Mouse (Mus musculus): ENCODE results near the gene Trip4.

Trip4 gene

GRCm38 (mm10) chr9:65832041-65832440 is 76.6 kb downstream of the Trip4 start:
- H3K9me3 ChIP-seq (ENCODE audit: low read length): no peaks in the 10 kb centered on the region
- H3K4me3 ChIP-seq (replicated peaks; ENCODE audit: low read length): no peak overlapping the region
- peaks cover 12% of the 10 kb centered on the region; the same call in 1 of the 2 replicates for H3K36me3 ChIP-seq (ENCODE audit: insufficient read depth, low read length)
- no peak for TF ChIP-seq CTCF (conservative IDR thresholded peaks at IDR 0.05; ENCODE audit: low read length)
- TF ChIP-seq POU5F1 (IDR thresholded peaks at IDR 0.05; ENCODE audit: borderline replicate concordance, low read length): no peak
- no peak for TF ChIP-seq NANOG (IDR thresholded peaks at IDR 0.05; ENCODE audit: borderline replicate concordance, low read length)
- peaks cover 8% of the 10 kb centered on the region for H3K27me3 ChIP-seq (ENCODE audit: insufficient read depth, low read length)
- peaks cover 43% of the 10 kb centered on the region for H3K4me1 ChIP-seq (replicated peaks; ENCODE audit: low read depth, low read length)

GRCm38 (mm10) chr9:65831164-65831563 is 77.4 kb downstream of the Trip4 start:
- H3K4me1 ChIP-seq (replicated peaks; ENCODE audit: low read depth, low read length): peaks cover 48% of the 10 kb centered on the region
- peaks cover 8% of the 10 kb centered on the region; the same call in 1 of the 2 replicates for H3K36me3 ChIP-seq (ENCODE audit: insufficient read depth, low read length)
- H3K9me3 ChIP-seq (ENCODE audit: low read length): no peaks in the 10 kb centered on the region
- H3K4me3 ChIP-seq (replicated peaks; ENCODE audit: low read length): no peak overlapping the region
- H3K27me3 ChIP-seq (ENCODE audit: insufficient read depth, low read length): peaks cover 8% of the 10 kb centered on the region
- TF ChIP-seq POU5F1 (IDR thresholded peaks at IDR 0.05; ENCODE audit: borderline replicate concordance, low read length): no peak
- TF ChIP-seq CTCF (conservative IDR thresholded peaks at IDR 0.05; ENCODE audit: low read length): no peak
- no peak for TF ChIP-seq NANOG (IDR thresholded peaks at IDR 0.05; ENCODE audit: borderline replicate concordance, low read length)

GRCm38 (mm10) chr9:65830255-65830654 is 78.3 kb downstream of the Trip4 start:
- Histone ChIP-seq H3K4me3 (replicated peaks; ENCODE audit: low read length) (no peak overlapping the region), H3K4me1 (replicated peaks; ENCODE audit: low read depth, low read length) (peaks cover 57% of the 10 kb centered on the region), H3K27me3 (ENCODE audit: insufficient read depth, low read length) (peaks cover 8% of the 10 kb centered on the region), H3K9me3 (ENCODE audit: low read length) (no peaks in the 10 kb centered on the region), H3K36me3 (ENCODE audit: insufficient read depth, low read length) (peaks cover 8% of the 10 kb centered on the region; the same call in 1 of the 2 replicates)
- TF ChIP-seq CTCF (conservative IDR thresholded peaks at IDR 0.05; ENCODE audit: low read length) (no peak), POU5F1 (IDR thresholded peaks at IDR 0.05; ENCODE audit: borderline replicate concordance, low read length) (no peak), NANOG (IDR thresholded peaks at IDR 0.05; ENCODE audit: borderline replicate concordance, low read length) (no peak)

GRCm38 (mm10) chr9:65829410-65829809 is 79.2 kb downstream of the Trip4 start:
- Histone ChIP-seq H3K4me1 (replicated peaks; ENCODE audit: low read depth, low read length) (peaks cover 58% of the 10 kb centered on the region), H3K36me3 (ENCODE audit: insufficient read depth, low read length) (peaks cover 3% of the 10 kb centered on the region; the same call in 1 of the 2 replicates), H3K27me3 (ENCODE audit: insufficient read depth, low read length) (peaks cover 8% of the 10 kb centered on the region), H3K9me3 (ENCODE audit: low read length) (no peaks in the 10 kb centered on the region), H3K4me3 (replicated peaks; ENCODE audit: low read length) (no peak overlapping the region)
- TF ChIP-seq POU5F1 (IDR thresholded peaks at IDR 0.05; ENCODE audit: borderline replicate concordance, low read length) (no peak), CTCF (conservative IDR thresholded peaks at IDR 0.05; ENCODE audit: low read length) (no peak), NANOG (IDR thresholded peaks at IDR 0.05; ENCODE audit: borderline replicate concordance, low read length) (no peak)

- Histone ChIP-seq H3K4me3 (replicated peaks; ENCODE audit: low read length) (peak overlapping the region; percentile 88), H3K9me3 (ENCODE audit: low read length) (no peaks in the 10 kb centered on the region), H3K36me3 (ENCODE audit: insufficient read depth, low read length) (peaks cover 3% of the 10 kb centered on the region; the same call in 1 of the 2 replicates), H3K4me1 (replicated peaks; ENCODE audit: low read depth, low read length) (peaks cover 61% of the 10 kb centered on the region), H3K27me3 (ENCODE audit: insufficient read depth, low read length) (peaks cover 8% of the 10 kb centered on the region)
- TF ChIP-seq CTCF (conservative IDR thresholded peaks at IDR 0.05; ENCODE audit: low read length): no peak
- TF ChIP-seq POU5F1 (IDR thresholded peaks at IDR 0.05; ENCODE audit: borderline replicate concordance, low read length): no peak
- TF ChIP-seq NANOG (IDR thresholded peaks at IDR 0.05; ENCODE audit: borderline replicate concordance, low read length): no peak
Measured at GRCm38 (mm10) chr9:65828511-65828910, 80.1 kb downstream of the Trip4 start.

- no peak for TF ChIP-seq POU5F1 (IDR thresholded peaks at IDR 0.05; ENCODE audit: borderline replicate concordance, low read length)
- H3K9me3 ChIP-seq (ENCODE audit: low read length): no peaks in the 10 kb centered on the region
- peaks cover 3% of the 10 kb centered on the region; the same call in 1 of the 2 replicates for H3K36me3 ChIP-seq (ENCODE audit: insufficient read depth, low read length)
- H3K4me3 ChIP-seq (replicated peaks; ENCODE audit: low read length): peak overlapping the region; percentile 88
- peaks cover 61% of the 10 kb centered on the region for H3K4me1 ChIP-seq (replicated peaks; ENCODE audit: low read depth, low read length)
- H3K27me3 ChIP-seq (ENCODE audit: insufficient read depth, low read length): peaks cover 8% of the 10 kb centered on the region
Measured at GRCm38 (mm10) chr9:65828016-65828403, 80.6 kb downstream of the Trip4 start.

GRCm38 (mm10) chr9:65827344-65828015 is 81.1 kb downstream of the Trip4 start, which contains the start of gene Zfp609:
Gene Zfp609, minus strand, starts transcription at chr9:65827564.
- Histone ChIP-seq H3K36me3 (ENCODE audit: insufficient read depth, low read length) (peaks cover 3% of the 10 kb centered on the region; the same call in 1 of the 2 replicates), H3K27me3 (ENCODE audit: insufficient read depth, low read length) (peaks cover 8% of the 10 kb centered on the region), H3K4me3 (replicated peaks; ENCODE audit: low read length) (peak within 1 kb of the TSS; percentile 88), H3K4me1 (replicated peaks; ENCODE audit: low read depth, low read length) (peaks cover 61% of the 10 kb centered on the region), H3K9me3 (ENCODE audit: low read length) (no peaks in the 10 kb centered on the region)
- TF ChIP-seq CTCF (conservative IDR thresholded peaks at IDR 0.05; ENCODE audit: low read length) (no peak), NANOG (IDR thresholded peaks at IDR 0.05; ENCODE audit: borderline replicate concordance, low read length) (no peak), POU5F1 (IDR thresholded peaks at IDR 0.05; ENCODE audit: borderline replicate concordance, low read length) (no peak)

GRCm38 (mm10) chr9:65826588-65827343 is 81.8 kb downstream of the Trip4 start:
- no peak for TF ChIP-seq NANOG (IDR thresholded peaks at IDR 0.05; ENCODE audit: borderline replicate concordance, low read length)
- no peak for TF ChIP-seq CTCF (conservative IDR thresholded peaks at IDR 0.05; ENCODE audit: low read length)
- no peak for TF ChIP-seq POU5F1 (IDR thresholded peaks at IDR 0.05; ENCODE audit: borderline replicate concordance, low read length)
- Histone ChIP-seq H3K4me1 (replicated peaks; ENCODE audit: low read depth, low read length) (peaks cover 56% of the 10 kb centered on the region), H3K27me3 (ENCODE audit: insufficient read depth, low read length) (peaks cover 8% of the 10 kb centered on the region), H3K36me3 (ENCODE audit: insufficient read depth, low read length) (peaks cover under 1% of the 10 kb centered on the region; the same call in 1 of the 2 replicates), H3K4me3 (replicated peaks; ENCODE audit: low read length) (peak overlapping the region; percentile 88), H3K9me3 (ENCODE audit: low read length) (no peaks in the 10 kb centered on the region)

All from E14TG2a.4 (cell line).